Comparison of ENCODE assay signal across 10 mouse cellular contexts in the genomic region with DNA sequence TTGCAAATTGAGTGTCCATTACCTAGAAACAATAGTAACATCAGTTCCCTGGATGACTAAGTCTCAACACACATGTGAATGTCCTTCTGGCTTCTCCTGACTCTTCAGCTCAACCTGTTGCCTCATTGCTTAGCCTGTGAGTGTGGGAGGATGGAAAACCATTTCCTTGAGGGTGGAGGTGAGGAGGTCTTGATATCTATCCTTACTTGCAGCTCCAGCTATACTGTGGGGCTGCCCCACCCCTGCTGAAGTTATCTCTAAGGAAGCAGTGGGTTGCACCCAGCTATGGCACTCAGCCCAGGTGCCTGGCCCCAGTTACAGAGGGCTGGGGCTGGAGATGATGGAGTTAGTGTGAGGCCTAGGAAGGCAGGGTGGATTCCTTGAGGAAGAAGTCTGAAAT. TPM values are rescaled to one million over a fixed set of nuclear protein-coding genes. Genes with fewer than 3 reads are reported as not detected.
DNase-seq lines count a peak whose midpoint lies in the region; ATAC-seq and TF ChIP-seq lines count a peak whose summit lies in the region.
"Had no signal": no experiment of that assay in that cellular context is flagged by ENCODE, and none has a peak within 500 bp of the region (broad histone marks: within the 10 kb centered on the region; RNA-seq: fewer than 3 reads in every experiment).

No protein-coding gene starts in this region.

- H3K4me1 ChIP-seq in hindbrain, embryonic 11.5 days (replicated peaks; ENCODE audit: control insufficient read depth, insufficient read depth, low read length): no peaks in the 10 kb centered on the region; the same call in 1 of the 2 replicates
- peaks cover 11% of the 10 kb centered on the region; the same call in 1 of the 2 replicates for H3K4me1 ChIP-seq in hindbrain, postnatal 0 days (ENCODE audit: insufficient read depth, low read length)
- no peaks in the 10 kb centered on the region; the same call in 1 of the 2 replicates for H3K4me1 ChIP-seq in bone marrow, adult 2 months (ENCODE audit: control insufficient read depth, insufficient read depth, low read length)
- H3K4me1 ChIP-seq in forebrain, embryonic 13.5 days: peaks cover 42% of the 10 kb centered on the region

- peak overlapping the region; percentile 94; the same call in 1 of the 2 replicates for H3K4me2 ChIP-seq in hindbrain, embryonic 11.5 days (replicated peaks; ENCODE audit: low read depth, low read length)
- H3K4me2 ChIP-seq in hindbrain, postnatal 0 days (ENCODE audit: low read depth, low read length): no peak overlapping the region
- peak overlapping the region; percentile 94 for H3K4me2 ChIP-seq in forebrain, embryonic 13.5 days

- TF ChIP-seq CTCF in hindbrain, postnatal 0 days (IDR thresholded peaks at IDR 0.05; ENCODE audit: low read depth): no peak
- TF ChIP-seq CTCF in bone marrow, adult 2 months (IDR thresholded peaks at IDR 0.05; ENCODE audit: control insufficient read depth, insufficient read depth, low read length): no peak

- ATAC-seq in hindbrain, embryonic 11.5 days (ENCODE audit: low FRiP score): no peak
- no peak for ATAC-seq in hindbrain, postnatal 0 days
- no peak for ATAC-seq in forebrain, embryonic 13.5 days

- DNase-seq in hindbrain, embryonic 11.5 days (ENCODE audit: low spot score): no peak
- DNase-seq in hindbrain, postnatal 0 days (ENCODE audit: low spot score): no peak
- peak; percentile 77 to 89 for DNase-seq in spleen, postnatal 10 days (ENCODE audit: low spot score in 2 of 2)
- no peak for DNase-seq in right cerebral cortex, postnatal 36 days (ENCODE audit: low spot score in 2 of 2)
- no peak for DNase-seq in urinary bladder, postnatal 14 days (ENCODE audit: low spot score)
- no peak for DNase-seq in kidney, adult 9 months

- H3K4me3 ChIP-seq in hindbrain, embryonic 11.5 days (ENCODE audit: low read depth, low read length): no peak overlapping the region
- no peak overlapping the region for H3K4me3 ChIP-seq in hindbrain, postnatal 0 days (ENCODE audit: low read length)
- H3K4me3 ChIP-seq in bone marrow, adult 2 months (replicated peaks; ENCODE audit: control insufficient read depth, low read depth, low read length): peak overlapping the region; percentile 71
- H3K4me3 ChIP-seq in forebrain, embryonic 13.5 days: peak overlapping the region; percentile 62
- H3K4me3 ChIP-seq: heart, adult 2 months had no signal

- peak; percentile 68; the same call in 1 of the 2 replicates for TF ChIP-seq POLR2A in bone marrow, adult 2 months (IDR thresholded peaks at IDR 0.05; ENCODE audit: borderline replicate concordance, control insufficient read depth, low read depth, low read length)

- no peaks in the 10 kb centered on the region for H3K9me3 ChIP-seq in hindbrain, embryonic 11.5 days (ENCODE audit: control insufficient read depth, low read length)
- no peaks in the 10 kb centered on the region for H3K9me3 ChIP-seq in hindbrain, postnatal 0 days (ENCODE audit: low read length)
- no peaks in the 10 kb centered on the region for H3K9me3 ChIP-seq in forebrain, embryonic 13.5 days (replicated peaks)

- no peak overlapping the region for H3K9ac ChIP-seq in hindbrain, embryonic 11.5 days (ENCODE audit: low read depth, low read length)
- no peak overlapping the region for H3K9ac ChIP-seq in hindbrain, postnatal 0 days (replicated peaks; ENCODE audit: low read length)
- H3K9ac ChIP-seq in forebrain, embryonic 13.5 days: no peak overlapping the region

- no peak overlapping the region for H3K27ac ChIP-seq in hindbrain, embryonic 11.5 days (ENCODE audit: low read depth, low read length)
- no peak overlapping the region for H3K27ac ChIP-seq in hindbrain, postnatal 0 days
- H3K27ac ChIP-seq in bone marrow, adult 2 months (ENCODE audit: control insufficient read depth, insufficient read depth, low read depth, low read length, poor library complexity): peak overlapping the region; percentile 66
- no peak overlapping the region for H3K27ac ChIP-seq in forebrain, embryonic 13.5 days
- H3K27ac ChIP-seq: heart, adult 2 months had no signal

- H3K27me3 ChIP-seq in hindbrain, embryonic 11.5 days (ENCODE audit: control insufficient read depth, insufficient read depth, low read length): peaks cover 14% of the 10 kb centered on the region
- H3K27me3 ChIP-seq in hindbrain, postnatal 0 days (ENCODE audit: insufficient read depth, low read length): peaks cover 26% of the 10 kb centered on the region
- H3K27me3 ChIP-seq in forebrain, embryonic 13.5 days: peaks cover 35% of the 10 kb centered on the region

- no peaks in the 10 kb centered on the region for H3K36me3 ChIP-seq in hindbrain, embryonic 11.5 days (ENCODE audit: control insufficient read depth, insufficient read depth, low read length)
- no peaks in the 10 kb centered on the region for H3K36me3 ChIP-seq in hindbrain, postnatal 0 days (ENCODE audit: insufficient read depth, low read length)
- H3K36me3 ChIP-seq in forebrain, embryonic 13.5 days (ENCODE audit: poor library complexity, severe bottlenecking): no peaks in the 10 kb centered on the region

RNA-seq across cellular contexts. Expression of a gene that starts 3.3 kb away (rescaled TPM):
- polyA plus RNA-seq in hindbrain, embryonic 11.5 days (2014; fragmentation: Nextera tagmentation; extraction: Ambion mirVana): 14.5 and 19.6 TPM in 2 replicates
- 5.8 and 9.3 TPM in 2 replicates for total RNA-seq in hindbrain, postnatal 0 days (2014; rRNA removed)
- 1.3 and 1.5 TPM in 2 replicates for polyA plus RNA-seq in hindbrain, postnatal 0 days (2015; fragmentation: Nextera tagmentation; extraction: Ambion mirVana)
- polyA plus RNA-seq in bone marrow, adult 2 months (2011; ENCODE audit: insufficient read depth, insufficient read length, low replicate concordance, missing spikeins): 142 and 195 TPM in 2 replicates
- 5.4 and 7.5 TPM in 2 replicates for polyA plus RNA-seq in forebrain, embryonic 13.5 days (2015; fragmentation: Nextera tagmentation; extraction: Ambion mirVana)

RNA-seq across cellular contexts. Expression of a gene that starts 15.1 kb away (rescaled TPM):
- polyA plus RNA-seq in hindbrain, embryonic 11.5 days (2014; fragmentation: Nextera tagmentation; extraction: Ambion mirVana): 43.1 and 44.2 TPM in 2 replicates
- total RNA-seq in hindbrain, postnatal 0 days (2014; rRNA removed): 44.5 and 57.3 TPM in 2 replicates
- polyA plus RNA-seq in hindbrain, postnatal 0 days (2015; fragmentation: Nextera tagmentation; extraction: Ambion mirVana): 82.5 and 91.7 TPM in 2 replicates
- polyA plus RNA-seq in bone marrow, adult 2 months (2011; ENCODE audit: insufficient read depth, insufficient read length, low replicate concordance, missing spikeins): 21.8 and 33.8 TPM in 2 replicates
- polyA plus RNA-seq in forebrain, embryonic 13.5 days (2015; fragmentation: Nextera tagmentation; extraction: Ambion mirVana): 58.0 and 62.5 TPM in 2 replicates

RNA-seq across cellular contexts. Expression of a gene that starts 19.5 kb away (rescaled TPM):
- not detected in 2 replicates for polyA plus RNA-seq in hindbrain, embryonic 11.5 days (2014; fragmentation: Nextera tagmentation; extraction: Ambion mirVana)
- 0.75 TPM in 1 of 2 replicates, not detected in the other for total RNA-seq in hindbrain, postnatal 0 days (2014; rRNA removed)
- not detected in 2 replicates for polyA plus RNA-seq in hindbrain, postnatal 0 days (2015; fragmentation: Nextera tagmentation; extraction: Ambion mirVana)
- 0.85 TPM in 1 of 2 replicates, not detected in the other for polyA plus RNA-seq in bone marrow, adult 2 months (2011; ENCODE audit: insufficient read depth, insufficient read length, low replicate concordance, missing spikeins)
- 0.09 TPM in 1 of 2 replicates, not detected in the other for polyA plus RNA-seq in forebrain, embryonic 13.5 days (2015; fragmentation: Nextera tagmentation; extraction: Ambion mirVana)
- total RNA-seq: heart, adult 2 months had no signal
- polyA plus RNA-seq: heart, adult 2 months; liver, adult 2 months had no signal

RNA-seq across cellular contexts. Expression of a gene that starts 43.3 kb away (rescaled TPM):
- 39.7 and 42.1 TPM in 2 replicates for polyA plus RNA-seq in hindbrain, embryonic 11.5 days (2014; fragmentation: Nextera tagmentation; extraction: Ambion mirVana)
- total RNA-seq in hindbrain, postnatal 0 days (2014; rRNA removed): 12.8 and 22.6 TPM in 2 replicates
- polyA plus RNA-seq in hindbrain, postnatal 0 days (2015; fragmentation: Nextera tagmentation; extraction: Ambion mirVana): 16.8 and 17.7 TPM in 2 replicates
- polyA plus RNA-seq in bone marrow, adult 2 months (2011; ENCODE audit: insufficient read depth, insufficient read length, low replicate concordance, missing spikeins): 140 and 409 TPM in 2 replicates
- polyA plus RNA-seq in forebrain, embryonic 13.5 days (2015; fragmentation: Nextera tagmentation; extraction: Ambion mirVana): 19.1 and 21.1 TPM in 2 replicates

RNA-seq across cellular contexts. Expression of a gene that starts 44.6 kb away (rescaled TPM):
- polyA plus RNA-seq in hindbrain, embryonic 11.5 days (2014; fragmentation: Nextera tagmentation; extraction: Ambion mirVana): 1.9 and 2.8 TPM in 2 replicates
- total RNA-seq in hindbrain, postnatal 0 days (2014; rRNA removed): 10.1 and 12.2 TPM in 2 replicates
- 4.2 and 4.3 TPM in 2 replicates for polyA plus RNA-seq in hindbrain, postnatal 0 days (2015; fragmentation: Nextera tagmentation; extraction: Ambion mirVana)
- not detected in 2 replicates for polyA plus RNA-seq in bone marrow, adult 2 months (2011; ENCODE audit: insufficient read depth, insufficient read length, low replicate concordance, missing spikeins)
- 3.6 and 5.6 TPM in 2 replicates for polyA plus RNA-seq in forebrain, embryonic 13.5 days (2015; fragmentation: Nextera tagmentation; extraction: Ambion mirVana)
- total RNA-seq: liver, adult 2 months had no signal

Comparison
In these comparisons a context has a peak if more than half of its experiments do, and no peak if none do; other contexts are left out.
1. DNase-seq: peak in spleen, postnatal 10 days (2 of 2); none in hindbrain, embryonic 11.5 days (single experiment), hindbrain, postnatal 0 days (single experiment), right cerebral cortex, postnatal 36 days (0 of 2), urinary bladder, postnatal 14 days (single experiment) and kidney, adult 9 months (single experiment).
2. H3K4me3 ChIP-seq: peak in bone marrow, adult 2 months (single experiment) and forebrain, embryonic 13.5 days (single experiment); none in hindbrain, embryonic 11.5 days (single experiment) and hindbrain, postnatal 0 days (single experiment).